Mouse (Mus musculus) heart, adult 2 months (tissue): ENCODE measurements around the gene Relt. TPM values are rescaled to one million over a fixed set of nuclear protein-coding genes. Genes with fewer than 3 reads are reported as not detected.

Experiments used
- DNase-seq, 2 experiments: peaks; one replicate each; pipeline ENCODE4 v3.0.0; 2021
- H3K27ac ChIP-seq: fragments of 200-600 bp; 2 replicates; pipeline ENCODE4 v1.8.1; 2022
- H3K27me3 ChIP-seq: fragments of 200-500 bp; 2 replicates; pipeline ENCODE4 v1.6.1; 2012; ENCODE audit warnings: mild to moderate bottlenecking, low read length, inconsistent platforms, mixed read lengths; ENCODE audit not compliant: control insufficient read depth, insufficient read depth
- H3K36me3 ChIP-seq: fragments of 200-500 bp; 2 replicates; pipeline ENCODE4 v1.6.1; 2012; ENCODE audit warnings: low read length, inconsistent platforms; ENCODE audit not compliant: control insufficient read depth, insufficient read depth
- H3K4me1 ChIP-seq: fragments of 200-500 bp; 2 replicates; pipeline ENCODE4 v1.6.1; 2011; ENCODE audit warnings: low read length; ENCODE audit not compliant: control insufficient read depth, insufficient read depth
- H3K4me3 ChIP-seq: fragments of 200-600 bp; 2 replicates; pipeline ENCODE4 v1.8.1; 2022
- H3K79me2 ChIP-seq: fragments of 200-500 bp; replicated peaks from 2 replicates; pipeline ENCODE4 v1.6.1; 2012; ENCODE audit warnings: mild to moderate bottlenecking, inconsistent platforms, low read length, moderate library complexity, mixed read lengths; ENCODE audit not compliant: control insufficient read depth, insufficient read depth
- H3K9ac ChIP-seq: fragments of 200-500 bp; 2 replicates; pipeline ENCODE4 v1.6.1; 2012; ENCODE audit warnings: low read depth, mild to moderate bottlenecking, control low read depth, inconsistent platforms, low read length, mixed read lengths
- CTCF ChIP-seq: fragments of 200-600 bp; IDR thresholded peaks from 2 replicates; pipeline ENCODE4 v1.8.1; 2022; ENCODE audit warnings: antibody characterized with exemption, mild to moderate bottlenecking, moderate library complexity
- EP300 ChIP-seq: fragments of 200-500 bp; IDR thresholded peaks from 2 replicates; pipeline ENCODE4 v1.6.1; 2011; ENCODE audit warnings: low read depth, low read length, control low read depth; ENCODE audit not compliant: insufficient read depth
- POLR2A ChIP-seq: fragments of 200-500 bp; IDR thresholded peaks from 2 replicates; pipeline ENCODE4 v1.6.1; 2011; ENCODE audit warnings: mild to moderate bottlenecking, low read depth, low read length, control low read depth; ENCODE audit not compliant: insufficient read depth
- WGBS: fragments of 180-500 bp; shearing (Covaris S2); methylation state at CpG from one replicate; pipeline ENCODE4 v1.1.7; 2018; 5-methylcytosine and 5-hydroxymethylcytosine counted together
- intact Hi-C: fragments of 180-260 bp; cut with DNase I; formaldehyde crosslinking; loops from one replicate; pipeline ENCODE4 v1.15.1; 2025
- polyA plus RNA-seq: library from polyadenylated mRNA; depleted of rRNA; stranded (reverse); fragments of >200 nt; gene quantifications from 2 replicates; pipeline ENCODE4 v1.2.3, GENCODE M21; 2012
- total RNA-seq, 2 experiments: library from RNA; stranded (reverse); gene quantifications; 2 replicates each; pipeline ENCODE4 v1.2.3; 2021

The Relt gene
- total and polyA plus RNA-seq, 3 experiments = 4.6 to 6.4 (median 5.5) TPM

DNA sequence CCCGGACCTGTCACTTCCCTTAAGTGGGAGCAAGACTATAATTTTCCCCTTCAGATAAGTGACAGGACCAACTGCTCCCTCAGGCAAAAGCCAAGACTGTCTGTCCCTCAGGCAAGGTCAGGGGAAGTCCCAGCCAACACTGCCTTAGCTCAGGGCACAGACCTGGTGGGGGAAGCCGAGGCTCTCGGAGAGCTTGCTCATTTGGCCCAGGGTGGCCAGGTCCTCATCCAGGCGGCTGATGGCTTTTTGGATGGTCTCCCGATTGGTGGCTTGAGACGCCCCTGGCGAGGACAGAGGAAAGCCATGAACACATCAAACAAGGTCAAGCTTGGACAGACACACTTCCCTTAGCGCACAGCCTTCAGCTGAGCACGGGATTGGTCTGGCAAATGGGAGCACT, 18.3 kb upstream of the Relt start:
- Histone ChIP-seq H3K4me3 (no peak overlapping the region), H3K27me3 (no peaks in the 10 kb centered on the region), H3K79me2 (no peaks in the 10 kb centered on the region), H3K27ac (no peak overlapping the region), H3K4me1 (no peaks in the 10 kb centered on the region), H3K36me3 (no peaks in the 10 kb centered on the region), H3K9ac (no peak overlapping the region)
- intact Hi-C loops = no loop called here
- DNase-seq = no peak
- no peak for TF ChIP-seq CTCF
- TF ChIP-seq POLR2A = no peak
- no peak for TF ChIP-seq EP300
- WGBS = 69% methylated on average over 9 of the region's 9 CpGs

DNA sequence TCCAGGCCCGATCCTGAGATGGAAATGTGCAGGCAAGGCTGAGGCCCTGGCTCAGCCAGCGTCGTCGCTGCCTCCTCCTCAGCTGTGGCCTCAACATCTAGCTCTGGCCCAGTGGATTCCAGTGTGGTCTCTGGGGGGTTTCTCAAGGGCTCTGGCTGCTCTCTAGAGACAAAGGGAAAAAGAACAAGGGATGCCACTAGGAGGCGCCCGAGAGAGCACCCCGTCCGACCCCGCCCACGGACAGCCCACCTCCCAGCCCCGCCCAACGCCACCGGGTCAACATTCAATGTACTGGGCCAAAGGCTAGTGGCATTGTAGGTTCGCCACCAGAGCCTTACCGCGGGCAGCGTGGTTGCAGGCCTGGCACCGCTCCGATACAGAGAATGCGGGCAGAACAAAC, 16.3 kb upstream of the Relt start:
- H3K4me1 ChIP-seq = peaks cover 2% of the 10 kb centered on the region
- H3K36me3 ChIP-seq = peaks cover 4% of the 10 kb centered on the region
- no peak overlapping the region for H3K27ac ChIP-seq
- WGBS = 48% methylated on average over 20 of the region's 20 CpGs
- H3K79me2 ChIP-seq = no peaks in the 10 kb centered on the region
- intact Hi-C loops = no loop called here
- TF ChIP-seq CTCF = peak; percentile 67
- TF ChIP-seq EP300 = no peak
- H3K9ac ChIP-seq = no peak overlapping the region
- no peaks in the 10 kb centered on the region for H3K27me3 ChIP-seq
- DNase-seq = peak; percentile 64 to 67
- no peak overlapping the region for H3K4me3 ChIP-seq

- Histone ChIP-seq H3K4me3 (no peak overlapping the region), H3K27me3 (no peaks in the 10 kb centered on the region), H3K4me1 (peaks cover 2% of the 10 kb centered on the region), H3K79me2 (no peaks in the 10 kb centered on the region), H3K36me3 (peaks cover 4% of the 10 kb centered on the region), H3K9ac (no peak overlapping the region), H3K27ac (no peak overlapping the region)
- intact Hi-C loops = no loop called here
- no peak for DNase-seq
- TF ChIP-seq EP300 = no peak
- no peak for TF ChIP-seq CTCF
- TF ChIP-seq POLR2A = no peak
- WGBS = 79% methylated on average over 9 of the region's 9 CpGs
Observed at GRCm38 (mm10) chr7:100876771-100877170, 13.5 kb upstream of the Relt start.

DNA sequence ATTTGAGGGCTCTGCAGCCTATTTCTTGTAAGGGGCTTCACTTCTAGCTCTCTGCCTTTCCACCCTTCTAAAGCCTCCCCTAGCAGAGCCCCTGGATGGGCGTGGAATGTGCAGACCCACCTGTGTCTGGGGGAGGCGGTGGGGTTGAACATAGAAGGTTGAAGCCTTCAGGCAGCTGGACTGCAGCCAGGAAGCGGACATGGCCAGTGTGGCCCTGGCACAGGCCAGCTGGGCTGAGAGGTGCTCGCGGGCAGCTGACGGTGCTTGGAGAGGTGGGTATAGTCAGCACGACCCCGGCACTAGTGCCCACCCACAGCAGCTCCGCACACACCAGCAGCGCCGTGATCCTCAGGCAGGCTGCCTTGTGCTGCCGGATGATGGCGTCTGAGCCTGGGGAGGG, 13.0 kb upstream of the Relt start:
- no peak for DNase-seq
- TF ChIP-seq CTCF (no peak), EP300 (no peak), POLR2A (no peak)
- intact Hi-C loops = no loop called here
- WGBS = 68% methylated on average over 13 of the region's 13 CpGs
- H3K36me3 ChIP-seq = peaks cover 4% of the 10 kb centered on the region
- H3K27ac ChIP-seq = no peak overlapping the region
- H3K4me1 ChIP-seq = peaks cover 2% of the 10 kb centered on the region
- H3K9ac ChIP-seq = no peak overlapping the region
- H3K79me2 ChIP-seq = no peaks in the 10 kb centered on the region
- H3K4me3 ChIP-seq = no peak overlapping the region
- no peaks in the 10 kb centered on the region for H3K27me3 ChIP-seq

- intact Hi-C loops = no loop called here
- Histone ChIP-seq H3K27me3 (no peaks in the 10 kb centered on the region), H3K27ac (no peak overlapping the region), H3K4me1 (peaks cover 2% of the 10 kb centered on the region), H3K9ac (no peak overlapping the region), H3K79me2 (no peaks in the 10 kb centered on the region), H3K36me3 (peaks cover 4% of the 10 kb centered on the region), H3K4me3 (no peak overlapping the region)
- no peak for DNase-seq
- 47% methylated on average over 1 of the region's 1 CpGs for WGBS
- no peak for TF ChIP-seq POLR2A
- TF ChIP-seq EP300 = no peak
- no peak for TF ChIP-seq CTCF
Observed at GRCm38 (mm10) chr7:100875822-100876221, 12.6 kb upstream of the Relt start.

DNA sequence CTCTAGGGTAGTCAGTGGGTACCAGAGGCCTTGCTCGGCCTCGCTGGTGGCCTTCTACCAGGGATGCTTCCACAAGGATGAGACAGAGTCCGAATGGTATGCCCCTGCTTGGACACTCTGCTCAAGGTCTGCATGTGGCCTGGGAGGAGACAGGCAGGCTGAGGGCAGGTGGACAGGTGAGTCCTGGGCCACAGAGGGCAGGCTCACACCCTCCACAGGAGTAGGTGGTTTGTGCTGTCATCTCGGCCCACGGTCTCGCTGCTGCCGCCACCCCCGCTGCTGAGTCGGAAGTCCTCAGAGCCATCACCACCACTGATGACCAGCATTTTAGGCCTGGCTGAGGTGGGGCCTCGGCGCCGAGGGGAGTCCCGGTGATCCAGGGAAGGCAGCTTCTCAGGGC, 10.0 kb upstream of the Relt start:
- Histone ChIP-seq H3K27me3 (no peaks in the 10 kb centered on the region), H3K36me3 (peaks cover 4% of the 10 kb centered on the region), H3K4me1 (peaks cover 3% of the 10 kb centered on the region), H3K4me3 (no peak overlapping the region), H3K9ac (no peak overlapping the region), H3K27ac (no peak overlapping the region), H3K79me2 (no peaks in the 10 kb centered on the region)
- WGBS = 90% methylated on average over 13 of the region's 13 CpGs
- intact Hi-C loops = no loop called here
- DNase-seq = no peak
- TF ChIP-seq EP300 (no peak), CTCF (no peak), POLR2A (no peak)
